Mouse (Mus musculus): ENCODE results near the gene Pla2g7.

GRCm38 (mm10) chr17:43558678-43559077 lies 9.2 kb upstream of the Pla2g7 start:
- no peak for TF ChIP-seq GATA1 (IDR thresholded peaks at IDR 0.05; ENCODE audit: borderline replicate concordance, low read length)
- TF ChIP-seq CTCF (IDR thresholded peaks at IDR 0.05; ENCODE audit: low read depth, low read length): no peak
- TF ChIP-seq TAL1 (conservative IDR thresholded peaks at IDR 0.05; ENCODE audit: low read depth, low read length): no peak
- TF ChIP-seq POLR2AphosphoS5 (IDR thresholded peaks at IDR 0.05; ENCODE audit: insufficient replicate concordance, low read depth, low read length): no peak
